Mouse (Mus musculus): ENCODE data around the gene Creb3l2.
A peak's percentile ranks its signal among the peaks of the same experiment; 100 is the strongest.
"Not testable (repeated sequence)": the region's sequence is repeated elsewhere in the genome, so short reads cannot be mapped to it uniquely, and the experiment has no call there.

Creb3l2 gene

GRCm38 (mm10) chr6:37409829-37410228 is 32.1 kb downstream of the Creb3l2 start:
- DNase-seq (ENCODE audit: low spot score in 2 of 2): no peak

GRCm38 (mm10) chr6:37407876-37408275 is 34.1 kb downstream of the Creb3l2 start:
- no peak for DNase-seq (ENCODE audit: low spot score in 2 of 2)

GRCm38 (mm10) chr6:37406903-37407302 is 35.0 kb downstream of the Creb3l2 start:
- DNase-seq (ENCODE audit: low spot score in 2 of 2): no peak

- no peak for DNase-seq (ENCODE audit: low spot score in 2 of 2)
Measured at GRCm38 (mm10) chr6:37406018-37406417, 35.9 kb downstream of the Creb3l2 start.

- DNase-seq (ENCODE audit: low spot score in 2 of 2): no peak
Measured at GRCm38 (mm10) chr6:37404325-37404724, 37.6 kb downstream of the Creb3l2 start.

GRCm38 (mm10) chr6:37401928-37402327 is 40.0 kb downstream of the Creb3l2 start:
- no peak for DNase-seq (ENCODE audit: low spot score in 2 of 2)

- no peak for DNase-seq (ENCODE audit: low spot score in 2 of 2)
Measured at GRCm38 (mm10) chr6:37400866-37401525, 41.0 kb downstream of the Creb3l2 start.

GRCm38 (mm10) chr6:37400167-37400566 is 41.8 kb downstream of the Creb3l2 start:
- DNase-seq (ENCODE audit: low spot score in 2 of 2): no peak

GRCm38 (mm10) chr6:37398943-37399342 is 43.0 kb downstream of the Creb3l2 start:
- DNase-seq (ENCODE audit: low spot score in 2 of 2): no peak

GRCm38 (mm10) chr6:37397973-37398372 is 44.0 kb downstream of the Creb3l2 start:
- DNase-seq (ENCODE audit: low spot score in 2 of 2): no peak

- no peak for DNase-seq (ENCODE audit: low spot score in 2 of 2)
Measured at GRCm38 (mm10) chr6:37397254-37397653, 44.7 kb downstream of the Creb3l2 start.

- no peak for DNase-seq (ENCODE audit: low spot score in 2 of 2)
Measured at GRCm38 (mm10) chr6:37396127-37396526, 45.8 kb downstream of the Creb3l2 start.

GRCm38 (mm10) chr6:37393263-37393662 is 48.7 kb downstream of the Creb3l2 start:
- no peak for DNase-seq (ENCODE audit: low spot score in 2 of 2)

- no peak for DNase-seq (ENCODE audit: low spot score in 2 of 2)
Measured at GRCm38 (mm10) chr6:37392262-37392661, 49.7 kb downstream of the Creb3l2 start.

GRCm38 (mm10) chr6:37391313-37391712 is 50.6 kb downstream of the Creb3l2 start:
- peak in 1 of 2 experiments; percentile 40 for DNase-seq (ENCODE audit: low spot score in 2 of 2)

GRCm38 (mm10) chr6:37388960-37389359 is 53.0 kb downstream of the Creb3l2 start:
- DNase-seq (ENCODE audit: low spot score in 2 of 2): no peak

- no peak for DNase-seq (ENCODE audit: low spot score in 2 of 2)
Measured at GRCm38 (mm10) chr6:37388501-37388900, 53.4 kb downstream of the Creb3l2 start.

GRCm38 (mm10) chr6:37387281-37387680 is 54.7 kb downstream of the Creb3l2 start:
- no peak for DNase-seq (ENCODE audit: low spot score in 2 of 2)

- DNase-seq (ENCODE audit: low spot score in 2 of 2): no peak
Measured at GRCm38 (mm10) chr6:37385602-37386285, 56.2 kb downstream of the Creb3l2 start.

- DNase-seq (ENCODE audit: low spot score in 2 of 2): no peak
Measured at GRCm38 (mm10) chr6:37382761-37383160, 59.2 kb downstream of the Creb3l2 start.

GRCm38 (mm10) chr6:37377836-37378580 is 63.9 kb downstream of the Creb3l2 start:
- DNase-seq (ENCODE audit: low spot score in 2 of 2): no peak

GRCm38 (mm10) chr6:37377387-37377786 is 64.6 kb downstream of the Creb3l2 start:
- DNase-seq (ENCODE audit: low spot score in 2 of 2): not testable (repeated sequence)

- no peak for DNase-seq (ENCODE audit: low spot score in 2 of 2)
Measured at GRCm38 (mm10) chr6:37375452-37375851, 66.5 kb downstream of the Creb3l2 start.
